Mouse (Mus musculus) frontal cortex, postnatal 36 days (tissue): ENCODE data around the gene Nabp2.

Source experiments
- DNase-seq, 2 experiments: peaks; one replicate each; pipeline ENCODE4 v3.0.0; 2022; ENCODE audit warnings: low spot score in 2 of 2

Gene Nabp2

GRCm38 (mm10) chr10:128385902-128386301 lies 25.4 kb downstream of the Nabp2 start:
- DNase-seq = no peak

- no peak for DNase-seq
Observed at GRCm38 (mm10) chr10:128382482-128382881, 28.8 kb downstream of the Nabp2 start.

GRCm38 (mm10) chr10:128380565-128380964 lies 30.7 kb downstream of the Nabp2 start:
- no peak for DNase-seq

GRCm38 (mm10) chr10:128379260-128379659 lies 32.0 kb downstream of the Nabp2 start:
- no peak for DNase-seq

GRCm38 (mm10) chr10:128378462-128378861 lies 32.8 kb downstream of the Nabp2 start:
- no peak for DNase-seq

GRCm38 (mm10) chr10:128377940-128378448 lies 33.3 kb downstream of the Nabp2 start:
- DNase-seq = no peak

- DNase-seq = peak; percentile 36 to 50
Observed at GRCm38 (mm10) chr10:128377222-128377939, 33.9 kb downstream of the Nabp2 start.

- peak; percentile 80 for DNase-seq
Observed at GRCm38 (mm10) chr10:128376455-128377211, 34.7 kb downstream of the Nabp2 start, which contains the start of gene Ankrd52. Ankrd52 (plus strand) TSS chr10:128377115.

- no peak for DNase-seq
Observed at GRCm38 (mm10) chr10:128376099-128376454, 35.2 kb downstream of the Nabp2 start.

- DNase-seq = no peak
Observed at GRCm38 (mm10) chr10:128374393-128374792, 36.9 kb downstream of the Nabp2 start.

- no peak for DNase-seq
Observed at GRCm38 (mm10) chr10:128372989-128373748, 38.1 kb downstream of the Nabp2 start.

- DNase-seq = no peak
Observed at GRCm38 (mm10) chr10:128372142-128372541, 39.1 kb downstream of the Nabp2 start.

- no peak for DNase-seq
Observed at GRCm38 (mm10) chr10:128370601-128371000, 40.7 kb downstream of the Nabp2 start.

GRCm38 (mm10) chr10:128370021-128370420 lies 41.3 kb downstream of the Nabp2 start:
- no peak for DNase-seq

- no peak for DNase-seq
Observed at GRCm38 (mm10) chr10:128369599-128369998, 41.7 kb downstream of the Nabp2 start.

- no peak for DNase-seq
Observed at GRCm38 (mm10) chr10:128369218-128369543, 42.1 kb downstream of the Nabp2 start.

- DNase-seq = peak; percentile 94 to 95
Observed at GRCm38 (mm10) chr10:128368402-128369217, 42.7 kb downstream of the Nabp2 start, which contains the start of gene Coq10a. Coq10a (minus strand) TSS chr10:128368997.

- no peak for DNase-seq
Observed at GRCm38 (mm10) chr10:128367899-128368401, 43.3 kb downstream of the Nabp2 start.

GRCm38 (mm10) chr10:128362568-128362967 lies 48.7 kb downstream of the Nabp2 start:
- DNase-seq = peak in 1 of 2 experiments; percentile 43

GRCm38 (mm10) chr10:128361836-128362235 lies 49.5 kb downstream of the Nabp2 start:
- DNase-seq = no peak

- no peak for DNase-seq
Observed at GRCm38 (mm10) chr10:128359226-128359625, 52.1 kb downstream of the Nabp2 start.
